Mouse (Mus musculus) kidney, postnatal 0 days (tissue): ENCODE measurements around the gene Usp30. TPM values are rescaled to one million over a fixed set of nuclear protein-coding genes. Genes with fewer than 3 reads are reported as not detected.
A peak's percentile ranks its signal among the peaks of the same experiment; 100 is the strongest.

ENCODE experiments used
- ATAC-seq: fragments of 200-750 bp; cut with Nextera tagmentation; replicated peaks from 2 replicates; pipeline ENCODE4 v1.8.0; 2017; ENCODE audit warnings: low read depth, moderate number of reproducible peaks, moderate TSS enrichment, moderate library complexity; ENCODE audit not compliant: low FRiP score
- DNase-seq: peaks from one replicate; pipeline ENCODE4 v3.0.0-alpha.2; 2016; ENCODE audit warnings: low spot score
- H3K27ac ChIP-seq: fragments of 300-500 bp; sonication (generic); 2 replicates; pipeline ENCODE4 v1.5.1; 2014; ENCODE audit warnings: mild to moderate bottlenecking
- H3K27me3 ChIP-seq: fragments of 300-500 bp; sonication (generic); 2 replicates; pipeline ENCODE4 v1.6.1; 2014; ENCODE audit warnings: low read length, mixed read lengths; ENCODE audit not compliant: insufficient read depth
- H3K36me3 ChIP-seq: fragments of 300-500 bp; sonication (generic); 2 replicates; pipeline ENCODE4 v1.6.1; 2014; ENCODE audit warnings: low read length, mixed read lengths; ENCODE audit not compliant: insufficient read depth
- H3K4me1 ChIP-seq: fragments of 300-500 bp; sonication (generic); replicated peaks from 2 replicates; pipeline ENCODE4 v1.6.1; 2014; ENCODE audit warnings: antibody characterized with exemption, low read length, mixed read lengths; ENCODE audit not compliant: insufficient read depth
- H3K4me2 ChIP-seq: fragments of 300-500 bp; sonication (generic); 2 replicates; pipeline ENCODE4 v1.6.1; 2014; ENCODE audit warnings: mild to moderate bottlenecking, low read length, moderate library complexity, mixed read lengths
- H3K4me3 ChIP-seq: fragments of 300-500 bp; sonication (generic); replicated peaks from 2 replicates; pipeline ENCODE4 v1.5.1; 2014; ENCODE audit warnings: low read depth, low read length
- H3K9ac ChIP-seq: fragments of 300-500 bp; sonication (generic); 2 replicates; pipeline ENCODE4 v1.6.1; 2014; ENCODE audit warnings: low read depth, low read length
- H3K9me3 ChIP-seq: fragments of 300-500 bp; sonication (generic); replicated peaks from 2 replicates; pipeline ENCODE4 v1.6.1; 2016; ENCODE audit warnings: low read length, inconsistent platforms, mixed read lengths
- CTCF ChIP-seq: IDR thresholded peaks from 2 replicates; pipeline ENCODE4 v1.5.1; 2016; ENCODE audit warnings: antibody characterized with exemption, low read depth, mild to moderate bottlenecking, moderate library complexity
- WGBS: fragments of 180-500 bp; shearing (Covaris S2); extraction: QIAGEN DNeasy Blood & Tissue Kit; methylation state at CpG from one replicate; pipeline ENCODE4 v1.1.7; 2014; 5-methylcytosine and 5-hydroxymethylcytosine counted together
- polyA plus RNA-seq: library from polyadenylated mRNA; unstranded; fragments of >200 nt; fragmentation: Nextera tagmentation; extraction: Ambion mirVana; gene quantifications from 2 replicates; pipeline ENCODE4 v1.2.1, GENCODE M21; 2015

Gene Usp30
- polyA plus RNA-seq, 1 experiment from 2014 or later: 12.0 TPM

DNA sequence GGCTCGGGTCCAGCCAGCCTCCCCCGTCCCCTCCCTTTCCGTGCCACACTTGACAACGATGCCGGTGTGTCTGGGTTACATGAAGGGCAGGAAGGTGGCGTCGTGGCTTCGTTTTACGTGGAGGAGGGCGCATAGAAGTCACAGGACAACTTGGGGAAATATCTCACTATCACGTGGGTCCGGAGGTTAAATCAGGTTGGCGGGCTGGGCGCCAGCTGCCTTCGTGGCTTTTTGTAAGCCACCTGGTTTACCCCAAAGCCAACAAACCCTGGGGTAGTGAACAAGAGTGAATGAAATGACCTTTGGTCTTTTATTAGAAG, 66.2 kb downstream of the Usp30 start:
- Histone ChIP-seq H3K36me3 (no peaks in the 10 kb centered on the region), H3K4me1 (peaks cover 6% of the 10 kb centered on the region; the same call in 1 of the 2 replicates), H3K27me3 (no peaks in the 10 kb centered on the region), H3K4me2 (peak overlapping the region; percentile 99), H3K9me3 (no peaks in the 10 kb centered on the region), H3K9ac (peak overlapping the region; percentile 70), H3K4me3 (peak overlapping the region; percentile 68), H3K27ac (peak overlapping the region; percentile 79)
- no peak for TF ChIP-seq CTCF
- DNase-seq (peak; percentile 57), ATAC-seq (no peak)
- under 1% methylated on average over 15 of the region's 15 CpGs for WGBS

DNA sequence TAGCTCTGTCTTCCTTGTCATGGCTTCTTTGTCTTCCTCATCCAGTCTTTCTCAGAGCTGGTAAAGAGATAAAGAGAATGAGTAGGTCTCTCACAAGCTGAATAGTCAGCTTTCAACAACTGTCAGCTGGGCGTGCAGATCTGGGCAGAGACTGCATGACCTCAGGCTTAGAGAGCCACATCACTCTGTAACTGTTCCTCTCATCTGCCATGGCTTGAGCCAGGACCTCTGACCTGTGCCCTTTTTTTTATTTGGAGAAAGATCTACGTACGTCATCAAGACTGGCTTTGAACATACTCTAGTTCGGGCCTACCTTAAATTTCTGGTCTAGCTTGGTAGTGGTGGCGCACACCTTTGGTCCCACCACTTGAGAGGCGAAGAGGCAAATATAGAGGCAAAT, 67.6 kb downstream of the Usp30 start:
- no peak overlapping the region for H3K4me3 ChIP-seq
- H3K4me2 ChIP-seq: no peak overlapping the region
- 90% methylated on average over 6 of the region's 6 CpGs for WGBS

DNA sequence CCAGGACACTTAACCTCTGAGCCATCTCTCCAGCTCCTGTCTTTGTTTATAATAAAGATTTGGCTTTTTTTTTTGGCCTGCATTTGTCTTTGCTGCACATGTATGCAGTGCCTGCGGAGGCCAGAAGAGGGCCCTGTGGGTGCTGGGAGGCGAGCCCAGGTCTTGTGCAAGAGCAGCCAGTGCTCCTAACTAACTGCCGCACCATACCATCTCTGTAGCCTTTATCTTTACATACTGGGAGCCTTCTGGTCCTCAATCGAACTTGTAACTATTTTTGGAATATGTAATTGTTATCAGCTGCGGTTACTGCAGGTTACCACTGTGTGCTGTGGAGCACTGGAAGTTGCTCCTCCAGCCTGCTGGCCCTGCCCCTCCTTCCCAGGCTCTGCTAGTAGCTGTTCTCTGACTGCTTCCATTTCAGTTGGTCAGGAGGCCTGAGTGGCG, 68.9 kb downstream of the Usp30 start:
- 67% methylated on average over 6 of the region's 6 CpGs for WGBS
- Histone ChIP-seq H3K9ac (peak overlapping the region; percentile 2; the same call in 1 of the 2 replicates), H3K4me3 (no peak overlapping the region), H3K27me3 (no peaks in the 10 kb centered on the region), H3K9me3 (no peaks in the 10 kb centered on the region), H3K4me1 (peaks cover 14% of the 10 kb centered on the region; the same call in 1 of the 2 replicates), H3K4me2 (no peak overlapping the region), H3K27ac (no peak overlapping the region), H3K36me3 (no peaks in the 10 kb centered on the region)
- DNase-seq: peak; percentile 33
- TF ChIP-seq CTCF: peak; percentile 65
- no peak for ATAC-seq

More for the DNA sequence above, 67.6 kb downstream of the Usp30 start:
- Histone ChIP-seq H3K27me3 (no peaks in the 10 kb centered on the region), H3K36me3 (no peaks in the 10 kb centered on the region), H3K9me3 (no peaks in the 10 kb centered on the region), H3K4me1 (peaks cover 8% of the 10 kb centered on the region; the same call in 1 of the 2 replicates), H3K9ac (no peak overlapping the region), H3K27ac (no peak overlapping the region)
- DNase-seq: no peak
- ATAC-seq: no peak
- no peak for TF ChIP-seq CTCF

DNA sequence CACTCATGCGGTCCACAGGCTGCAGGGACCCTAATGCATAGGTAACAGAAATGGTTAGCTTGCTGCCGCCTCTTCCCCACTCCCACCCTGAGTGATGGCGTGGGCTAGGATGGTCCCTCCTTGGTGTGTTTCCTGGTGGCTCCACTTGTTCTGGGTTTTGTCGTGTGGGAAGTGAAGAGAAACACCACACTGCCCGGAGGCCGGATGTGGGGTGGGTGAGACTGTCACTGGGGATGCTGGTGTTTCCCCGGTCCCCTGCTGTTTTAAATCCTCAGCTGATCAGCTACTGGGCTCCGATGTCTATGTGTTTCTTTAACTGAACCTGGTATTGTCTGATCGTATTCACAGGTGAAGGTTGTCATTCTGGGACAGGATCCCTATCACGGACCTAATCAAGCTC, 70.3 kb downstream of the Usp30 start:
- H3K27me3 ChIP-seq: no peaks in the 10 kb centered on the region
- no peak for ATAC-seq
- no peak overlapping the region for H3K27ac ChIP-seq
- peaks cover 8% of the 10 kb centered on the region; the same call in 1 of the 2 replicates for H3K4me1 ChIP-seq
- 93% methylated on average over 10 of the region's 10 CpGs for WGBS
- H3K9me3 ChIP-seq: no peaks in the 10 kb centered on the region
- no peak overlapping the region for H3K4me3 ChIP-seq
- no peaks in the 10 kb centered on the region for H3K36me3 ChIP-seq
- no peak for TF ChIP-seq CTCF
- no peak for DNase-seq
- no peak overlapping the region for H3K4me2 ChIP-seq
- no peak overlapping the region for H3K9ac ChIP-seq

DNA sequence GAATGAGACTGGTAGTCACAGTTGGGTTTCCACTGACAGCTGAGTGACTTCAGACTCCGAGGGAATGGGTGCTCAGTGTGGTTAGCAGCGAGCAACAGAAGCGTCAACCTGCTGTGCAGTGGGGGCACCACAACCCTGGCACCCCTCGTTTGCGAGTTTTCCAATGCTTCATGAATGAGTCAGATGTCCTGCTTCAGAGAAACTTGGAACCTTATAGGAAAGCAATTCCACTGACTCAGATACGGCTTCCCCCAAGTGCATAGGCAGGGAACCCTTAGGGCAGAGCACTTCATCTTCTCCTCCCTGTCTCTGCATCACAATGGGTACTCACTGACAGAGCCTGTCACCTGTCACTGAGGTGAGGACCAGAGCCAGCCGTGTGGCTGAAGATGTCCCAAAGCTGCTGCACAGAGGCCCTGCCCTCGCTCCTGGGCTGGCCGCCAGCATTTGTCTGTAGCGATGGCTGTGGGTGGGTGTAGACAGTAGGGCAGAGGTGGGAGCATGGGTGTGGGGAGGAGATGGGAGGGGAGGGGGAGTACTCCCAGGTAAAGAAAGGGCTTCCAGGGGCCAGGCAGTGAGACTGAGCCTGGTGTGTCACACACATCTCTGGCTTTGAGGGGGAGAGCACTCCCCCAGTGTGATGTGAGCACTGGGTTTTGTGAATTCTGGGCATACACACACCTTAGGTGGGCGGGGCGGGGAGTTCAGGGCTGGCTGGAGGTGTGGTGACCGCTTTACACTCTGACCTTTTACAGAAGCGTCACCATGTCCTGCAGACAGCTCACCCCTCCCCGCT, 72.4 kb downstream of the Usp30 start:
- TF ChIP-seq CTCF: no peak
- DNase-seq (no peak), ATAC-seq (peak; percentile 46)
- H3K4me1 ChIP-seq: peaks cover 8% of the 10 kb centered on the region; the same call in 1 of the 2 replicates
- H3K36me3 ChIP-seq: no peaks in the 10 kb centered on the region
- no peaks in the 10 kb centered on the region for H3K27me3 ChIP-seq
- H3K9me3 ChIP-seq: no peaks in the 10 kb centered on the region
- H3K4me3 ChIP-seq: no peak overlapping the region
- no peak overlapping the region for H3K9ac ChIP-seq
- WGBS: 70% methylated on average over 15 of the region's 15 CpGs
- H3K27ac ChIP-seq: no peak overlapping the region
- H3K4me2 ChIP-seq: no peak overlapping the region

DNA sequence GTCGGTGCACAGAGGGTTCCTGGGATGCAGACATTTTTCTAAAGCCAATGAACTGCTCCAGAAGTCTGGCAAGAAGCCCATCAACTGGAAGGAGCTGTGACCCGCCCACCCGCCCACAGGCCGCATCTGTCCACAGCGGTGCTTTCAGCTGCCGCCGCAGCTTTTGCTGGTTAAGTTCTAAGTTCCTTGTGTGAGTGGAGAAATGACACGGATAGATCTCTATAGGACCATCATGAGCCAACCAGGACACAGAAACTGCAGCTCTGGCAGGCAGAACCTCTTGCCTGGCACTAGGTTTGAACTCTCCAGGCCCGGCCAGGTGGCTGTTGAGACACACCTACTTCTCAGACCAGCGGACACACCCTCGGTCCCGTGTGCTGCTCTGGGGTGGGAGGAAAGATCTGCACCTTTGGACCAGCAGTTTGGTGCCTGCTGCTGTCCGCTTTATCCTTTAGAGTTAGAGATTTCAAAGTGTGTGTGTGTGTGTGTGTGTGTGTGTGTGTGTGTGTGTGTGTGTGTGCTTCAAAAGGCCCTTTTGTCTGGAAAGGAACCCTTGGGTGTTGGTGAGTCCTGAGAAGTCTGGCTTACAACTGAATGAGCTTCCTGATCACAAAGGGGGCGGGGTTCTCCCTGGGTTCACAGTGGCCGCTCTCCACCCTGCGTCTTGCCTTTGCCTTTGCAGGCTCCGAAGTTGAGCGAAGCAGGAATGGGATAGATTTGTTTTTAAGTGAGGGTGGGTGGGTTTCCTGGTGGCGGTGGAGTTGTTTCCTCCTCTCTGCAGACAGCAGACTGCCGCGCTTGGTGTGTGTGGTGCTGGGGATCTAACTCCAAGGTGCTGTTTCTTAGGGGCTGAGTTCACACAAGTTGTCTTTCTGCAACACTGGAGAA, 73.3 kb downstream of the Usp30 start:
- ATAC-seq: 0 out of 2 replicates have a peak, but pooled peaks have one; percentile 4
- Histone ChIP-seq H3K9me3 (no peaks in the 10 kb centered on the region), H3K36me3 (no peaks in the 10 kb centered on the region), H3K27ac (peak overlapping the region; percentile 82), H3K4me2 (peak overlapping the region; percentile 34), H3K27me3 (no peaks in the 10 kb centered on the region), H3K9ac (no peak overlapping the region), H3K4me1 (peaks cover 8% of the 10 kb centered on the region; the same call in 1 of the 2 replicates), H3K4me3 (no peak overlapping the region)
- no peak for TF ChIP-seq CTCF
- 46% methylated on average over 21 of the region's 21 CpGs for WGBS
- DNase-seq: peak; percentile 66
